Comparison of ENCODE assay signal across 8 mouse cellular contexts in the genomic region with DNA sequence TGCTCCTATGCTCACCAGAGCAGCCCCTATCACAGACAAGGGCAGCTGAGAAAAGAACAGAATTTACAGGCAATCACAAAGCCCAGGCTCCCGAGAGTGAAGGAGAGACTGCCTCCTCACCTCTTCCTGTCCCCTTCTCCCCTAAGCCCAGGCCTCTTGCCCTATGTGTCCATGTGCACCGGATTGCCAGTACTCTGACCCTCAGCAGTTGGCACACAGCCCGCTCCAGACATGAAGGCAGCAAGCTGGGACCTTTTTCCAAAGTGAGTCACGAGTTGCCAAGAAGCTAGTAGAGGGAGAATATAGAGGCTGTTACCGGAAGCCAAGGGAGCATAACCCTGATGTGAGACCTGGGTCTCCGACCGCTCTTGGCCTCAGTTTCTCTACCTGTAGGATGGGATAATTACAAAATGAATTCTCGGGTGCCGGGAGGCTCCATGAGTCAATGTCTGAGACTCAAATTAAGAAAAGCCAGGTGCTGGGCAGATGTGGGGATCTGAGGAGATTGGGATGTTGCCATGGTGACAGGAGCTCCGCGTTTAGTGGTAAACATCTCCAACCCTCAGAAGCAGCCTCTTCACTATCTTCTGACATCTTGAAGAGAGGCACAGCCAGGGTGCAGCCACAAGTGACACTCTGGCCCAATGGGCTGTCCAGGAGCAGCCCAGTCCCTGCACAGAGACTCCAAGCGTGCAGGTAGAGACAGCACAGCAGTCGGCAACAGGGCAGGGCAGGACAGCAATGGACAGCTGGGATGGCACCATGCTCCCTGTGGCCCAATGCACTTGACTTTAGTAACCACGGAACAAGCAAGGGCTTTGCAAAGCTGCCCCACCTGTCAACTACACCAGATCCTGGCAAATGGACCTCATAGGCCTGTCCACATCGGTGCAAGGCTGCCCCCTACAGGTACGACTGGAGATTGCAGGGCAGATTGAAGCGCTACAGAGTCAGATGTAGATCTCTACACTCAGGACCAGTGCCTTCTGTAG. TPM values are rescaled to one million over a fixed set of nuclear protein-coding genes. Genes with fewer than 3 reads are reported as not detected.
A peak's percentile ranks its signal among the peaks of the same experiment; 100 is the strongest.
DNase-seq lines count a peak whose midpoint lies in the region; ATAC-seq and TF ChIP-seq lines count a peak whose summit lies in the region.

No protein-coding gene starts in this region.

- H3K4me2 ChIP-seq in hindbrain, embryonic 16.5 days (ENCODE audit: low read length), result no peak overlapping the region

- DNase-seq in WW6 (ENCODE audit: low read depth, low spot score), result peak; percentile 24
- peak; percentile 99 for DNase-seq in cerebellum, postnatal 4 days (ENCODE audit: low spot score in 2 of 2)
- DNase-seq in gastrocnemius, adult 2 months, result peak; percentile 90
- DNase-seq in left cerebral cortex, adult 11 months (ENCODE audit: low spot score), result peak; percentile 83
- DNase-seq in lung, postnatal 36 days, result peak; percentile 90
- peak; percentile 90 for DNase-seq in retina, postnatal 1 day
- DNase-seq in thymus, postnatal 4 days, result peak; percentile 94

- H3K9me3 ChIP-seq in hindbrain, embryonic 16.5 days (ENCODE audit: control insufficient read depth, low read length), result no peaks in the 10 kb centered on the region

- 41% methylated on average over 17 of the region's 17 CpGs for WGBS in hindbrain, embryonic 16.5 days

- H3K36me3 ChIP-seq in hindbrain, embryonic 16.5 days (ENCODE audit: control insufficient read depth, insufficient read depth, low read length), result no peaks in the 10 kb centered on the region

- H3K27ac ChIP-seq in gastrocnemius, adult 2 months, result no peak overlapping the region
- H3K27ac ChIP-seq in hindbrain, embryonic 16.5 days (ENCODE audit: low read depth, low read length), result no peak overlapping the region

- H3K4me3 ChIP-seq in gastrocnemius, adult 2 months, result no peak overlapping the region
- no peak overlapping the region for H3K4me3 ChIP-seq in hindbrain, embryonic 16.5 days (ENCODE audit: low read length)

- peak; percentile 84 for ATAC-seq in hindbrain, embryonic 16.5 days

- 0 out of 2 replicates have a peak, but pooled peaks cover 6% of the 10 kb centered on the region for H3K27me3 ChIP-seq in hindbrain, embryonic 16.5 days (replicated peaks; ENCODE audit: control insufficient read depth, insufficient read depth, low read length)

- H3K9ac ChIP-seq in hindbrain, embryonic 16.5 days (ENCODE audit: low read depth, low read length), result no peak overlapping the region

- TF ChIP-seq CTCF in gastrocnemius, adult 2 months (IDR thresholded peaks at IDR 0.05), result no peak; the same call in none of the 2 replicates

- intact Hi-C loops in gastrocnemius, adult 2 months (cut with DNase I), result loop anchor here (1.0 to 10.0 kb wide), 5 partner anchors 169 to 497 kb away; a partner anchor contains a TSS

- H3K4me1 ChIP-seq in hindbrain, embryonic 16.5 days (ENCODE audit: control insufficient read depth, insufficient read depth, low read depth, low read length), result peaks cover 18% of the 10 kb centered on the region

RNA-seq across cellular contexts. Expression of a gene that starts 55.6 kb away (rescaled TPM):
- total RNA-seq in gastrocnemius, adult 2 months (2021), result 1 to 10 TPM; 3.0 to 4.3 TPM
- 30.5 and 33.2 TPM in 2 replicates for polyA plus RNA-seq in hindbrain, embryonic 16.5 days (2015; fragmentation: Nextera tagmentation; extraction: Ambion mirVana)

RNA-seq across cellular contexts. Expression of a gene that starts 56.2 kb away (rescaled TPM):
- total RNA-seq in gastrocnemius, adult 2 months (2021), result 1 to 10 TPM; 3.4 to 4.3 TPM
- polyA plus RNA-seq in hindbrain, embryonic 16.5 days (2015; fragmentation: Nextera tagmentation; extraction: Ambion mirVana), result 54.8 and 66.4 TPM in 2 replicates

Comparison
In these comparisons a context has a peak if more than half of its experiments do, and no peak if none do; other contexts are left out.
1. DNase-seq: peak in every context shown above with its lines; median percentile 99 in cerebellum, postnatal 4 days; 94 in thymus, postnatal 4 days; 90 in gastrocnemius, adult 2 months; 90 in lung, postnatal 36 days; 90 in retina, postnatal 1 day; 83 in left cerebral cortex, adult 11 months; 24 in WW6.